Mouse (Mus musculus): ENCODE measurements around the gene Chrdl1. TPM values are rescaled to one million over a fixed set of nuclear protein-coding genes. Genes with fewer than 3 reads are reported as not detected.

Chrdl1 gene
- polyA plus RNA-seq, 1 experiment = 0.55 TPM

GRCm38 (mm10) chrX:143338156-143338555 is 55.9 kb downstream of the Chrdl1 start:
- no peaks in the 10 kb centered on the region for H3K4me1 ChIP-seq (ENCODE audit: control insufficient read depth, insufficient read depth, insufficient read length, low read length)
- no peak overlapping the region for H3K4me3 ChIP-seq (ENCODE audit: low read depth, low read length)
- WGBS = 74% methylated on average over 4 of the region's 4 CpGs
- no peaks in the 10 kb centered on the region for H3K27me3 ChIP-seq (ENCODE audit: control insufficient read depth, insufficient read depth, low read length)
- no peak overlapping the region for H3K27ac ChIP-seq (ENCODE audit: insufficient read depth, low read depth, low read length)
- no peaks in the 10 kb centered on the region for H3K36me3 ChIP-seq (ENCODE audit: control insufficient read depth, insufficient read depth, low read length)
- TF ChIP-seq POLR2A (IDR thresholded peaks at IDR 0.05; ENCODE audit: low read depth, low read length) (no peak), CTCF (IDR thresholded peaks at IDR 0.05; ENCODE audit: extremely low read depth, insufficient read length, insufficient replicate concordance, low read depth, low read length) (no peak)

- Histone ChIP-seq H3K27me3 (ENCODE audit: control insufficient read depth, insufficient read depth, low read length) (no peaks in the 10 kb centered on the region), H3K36me3 (ENCODE audit: control insufficient read depth, insufficient read depth, low read length) (no peaks in the 10 kb centered on the region), H3K4me3 (ENCODE audit: low read depth, low read length) (no peak overlapping the region), H3K4me1 (ENCODE audit: control insufficient read depth, insufficient read depth, insufficient read length, low read length) (no peaks in the 10 kb centered on the region), H3K27ac (ENCODE audit: insufficient read depth, low read depth, low read length) (no peak overlapping the region)
- TF ChIP-seq CTCF (IDR thresholded peaks at IDR 0.05; ENCODE audit: extremely low read depth, insufficient read length, insufficient replicate concordance, low read depth, low read length) (no peak), POLR2A (IDR thresholded peaks at IDR 0.05; ENCODE audit: low read depth, low read length) (no peak)
- WGBS = 56% methylated on average over 3 of the region's 3 CpGs
Observed at GRCm38 (mm10) chrX:143337561-143337960, 56.5 kb downstream of the Chrdl1 start.

DNA sequence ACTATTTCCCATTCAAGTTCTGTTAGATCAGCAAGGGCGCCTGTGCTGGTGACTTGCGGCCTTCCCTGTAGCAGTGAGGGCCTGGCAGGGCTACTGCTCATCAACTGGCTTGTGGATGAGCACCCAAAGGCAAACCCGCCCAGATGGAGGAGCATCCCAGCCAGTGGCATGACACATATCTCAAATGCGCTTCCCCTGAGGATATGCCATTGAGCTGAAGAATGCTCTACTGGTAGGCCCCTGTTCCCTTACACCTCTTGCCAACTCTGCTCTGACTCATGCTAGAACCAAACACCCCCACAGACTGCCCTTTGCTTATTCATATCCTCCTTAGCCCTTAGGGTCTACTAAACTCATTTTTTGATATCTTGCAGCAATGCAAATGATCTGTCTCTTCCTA is 57.4 kb downstream of the Chrdl1 start:
- TF ChIP-seq CTCF (IDR thresholded peaks at IDR 0.05; ENCODE audit: extremely low read depth, insufficient read length, insufficient replicate concordance, low read depth, low read length) (no peak), POLR2A (IDR thresholded peaks at IDR 0.05; ENCODE audit: low read depth, low read length) (no peak)
- H3K4me1 ChIP-seq (ENCODE audit: control insufficient read depth, insufficient read depth, insufficient read length, low read length) = no peaks in the 10 kb centered on the region
- no peaks in the 10 kb centered on the region for H3K36me3 ChIP-seq (ENCODE audit: control insufficient read depth, insufficient read depth, low read length)
- H3K4me3 ChIP-seq (ENCODE audit: low read depth, low read length) = no peak overlapping the region
- no peak overlapping the region for H3K27ac ChIP-seq (ENCODE audit: insufficient read depth, low read depth, low read length)
- WGBS = 89% methylated on average over 4 of the region's 4 CpGs
- H3K27me3 ChIP-seq (ENCODE audit: control insufficient read depth, insufficient read depth, low read length) = no peaks in the 10 kb centered on the region

- H3K4me1 ChIP-seq (ENCODE audit: control insufficient read depth, insufficient read depth, insufficient read length, low read length) = no peaks in the 10 kb centered on the region
- no peaks in the 10 kb centered on the region for H3K27me3 ChIP-seq (ENCODE audit: control insufficient read depth, insufficient read depth, low read length)
- H3K4me3 ChIP-seq (ENCODE audit: low read depth, low read length) = no peak overlapping the region
- no peak for TF ChIP-seq CTCF (IDR thresholded peaks at IDR 0.05; ENCODE audit: extremely low read depth, insufficient read length, insufficient replicate concordance, low read depth, low read length)
- TF ChIP-seq POLR2A (IDR thresholded peaks at IDR 0.05; ENCODE audit: low read depth, low read length) = no peak
- no peak overlapping the region for H3K27ac ChIP-seq (ENCODE audit: insufficient read depth, low read depth, low read length)
- 50% methylated on average over 5 of the region's 5 CpGs for WGBS
- H3K36me3 ChIP-seq (ENCODE audit: control insufficient read depth, insufficient read depth, low read length) = no peaks in the 10 kb centered on the region
Observed at GRCm38 (mm10) chrX:143335846-143336245, 58.2 kb downstream of the Chrdl1 start.

DNA sequence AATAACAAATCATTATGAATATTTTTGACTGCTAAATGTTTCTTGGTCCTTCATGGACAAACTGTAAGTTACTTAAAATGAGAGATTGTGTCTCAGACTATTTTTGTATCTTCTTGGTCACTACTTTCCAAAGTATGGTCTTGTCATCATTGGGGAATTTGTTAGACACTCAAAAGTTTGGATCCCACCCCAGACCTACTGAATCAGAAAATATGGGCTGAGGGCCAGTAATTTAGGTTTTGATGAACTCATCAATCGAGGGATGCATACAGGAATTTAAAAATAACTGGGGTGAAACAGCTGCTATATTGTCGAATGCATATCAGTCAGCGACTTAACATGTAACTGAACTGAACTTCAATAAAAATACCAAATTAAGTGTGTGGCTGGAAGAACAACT is 80.9 kb downstream of the Chrdl1 start:
- no peak overlapping the region for H3K4me3 ChIP-seq (ENCODE audit: low read depth, low read length)
- H3K4me1 ChIP-seq (ENCODE audit: control insufficient read depth, insufficient read depth, insufficient read length, low read length) = no peaks in the 10 kb centered on the region
- no peak overlapping the region for H3K27ac ChIP-seq (ENCODE audit: insufficient read depth, low read depth, low read length)
- no peaks in the 10 kb centered on the region for H3K36me3 ChIP-seq (ENCODE audit: control insufficient read depth, insufficient read depth, low read length)
- 66% methylated on average over 3 of the region's 3 CpGs for WGBS
- TF ChIP-seq CTCF (IDR thresholded peaks at IDR 0.05; ENCODE audit: extremely low read depth, insufficient read length, insufficient replicate concordance, low read depth, low read length) (no peak), POLR2A (IDR thresholded peaks at IDR 0.05; ENCODE audit: low read depth, low read length) (no peak)
- H3K27me3 ChIP-seq (ENCODE audit: control insufficient read depth, insufficient read depth, low read length) = no peaks in the 10 kb centered on the region

DNA sequence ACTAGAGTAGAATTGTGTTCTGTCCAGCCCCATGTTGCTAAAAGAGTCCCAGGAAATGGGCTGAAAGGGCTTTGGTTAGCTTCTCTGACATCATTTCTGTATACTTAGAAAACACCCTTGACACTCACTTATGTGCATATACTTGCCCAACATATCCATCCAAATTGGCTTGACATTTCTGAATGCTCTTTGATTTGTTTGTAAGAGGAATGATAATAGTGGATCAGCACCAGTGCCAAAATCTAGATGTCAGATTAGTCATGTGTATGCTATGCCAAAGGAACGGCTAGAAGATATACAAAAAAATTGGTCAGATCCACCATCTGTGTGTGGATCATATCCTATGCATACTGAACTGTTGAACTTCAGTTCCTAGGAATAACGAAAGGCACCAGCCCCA is 99.3 kb downstream of the Chrdl1 start:
- H3K4me1 ChIP-seq (ENCODE audit: control insufficient read depth, insufficient read depth, insufficient read length, low read length) = no peaks in the 10 kb centered on the region
- no peak overlapping the region for H3K4me3 ChIP-seq (ENCODE audit: low read depth, low read length)
- TF ChIP-seq POLR2A (IDR thresholded peaks at IDR 0.05; ENCODE audit: low read depth, low read length) = no peak
- WGBS = 84% methylated on average over 2 of the region's 2 CpGs
- H3K27me3 ChIP-seq (ENCODE audit: control insufficient read depth, insufficient read depth, low read length) = no peaks in the 10 kb centered on the region
- no peak overlapping the region for H3K27ac ChIP-seq (ENCODE audit: insufficient read depth, low read depth, low read length)
- no peaks in the 10 kb centered on the region for H3K36me3 ChIP-seq (ENCODE audit: control insufficient read depth, insufficient read depth, low read length)

- Histone ChIP-seq H3K27ac (ENCODE audit: insufficient read depth, low read depth, low read length) (no peak overlapping the region), H3K27me3 (ENCODE audit: control insufficient read depth, insufficient read depth, low read length) (no peaks in the 10 kb centered on the region), H3K36me3 (ENCODE audit: control insufficient read depth, insufficient read depth, low read length) (no peaks in the 10 kb centered on the region), H3K4me3 (ENCODE audit: low read depth, low read length) (no peak overlapping the region), H3K4me1 (ENCODE audit: control insufficient read depth, insufficient read depth, insufficient read length, low read length) (no peaks in the 10 kb centered on the region)
- 28% methylated on average over 5 of the region's 5 CpGs for WGBS
- TF ChIP-seq CTCF (IDR thresholded peaks at IDR 0.05; ENCODE audit: extremely low read depth, insufficient read length, insufficient replicate concordance, low read depth, low read length) (no peak), POLR2A (IDR thresholded peaks at IDR 0.05; ENCODE audit: low read depth, low read length) (no peak)
Observed at GRCm38 (mm10) chrX:143275202-143275601, 118.9 kb downstream of the Chrdl1 start.

GRCm38 (mm10) chrX:143250709-143251108 is 143.4 kb downstream of the Chrdl1 start:
- Histone ChIP-seq H3K27me3 (ENCODE audit: control insufficient read depth, insufficient read depth, low read length) (no peaks in the 10 kb centered on the region), H3K4me3 (ENCODE audit: low read depth, low read length) (no peak overlapping the region), H3K4me1 (ENCODE audit: control insufficient read depth, insufficient read depth, insufficient read length, low read length) (no peaks in the 10 kb centered on the region), H3K27ac (ENCODE audit: insufficient read depth, low read depth, low read length) (no peak overlapping the region), H3K36me3 (ENCODE audit: control insufficient read depth, insufficient read depth, low read length) (no peaks in the 10 kb centered on the region)
- TF ChIP-seq CTCF (IDR thresholded peaks at IDR 0.05; ENCODE audit: extremely low read depth, insufficient read length, insufficient replicate concordance, low read depth, low read length) = no peak
- TF ChIP-seq POLR2A (IDR thresholded peaks at IDR 0.05; ENCODE audit: low read depth, low read length) = no peak

Other genes starting within 250 kb of the Chrdl1 start
- gene Pak3, start 124.3 kb upstream of the Chrdl1 start, polyA plus RNA-seq (2012; rRNA removed) = 0.34 TPM in 1 of 2 replicates, not detected in the other

Data from small intestine, adult 2 months (tissue).